Mouse (Mus musculus): Measurements from ENCODE around the gene Zfp697.
"Not testable (repeated sequence)": the region's sequence is repeated elsewhere in the genome, so short reads cannot be mapped to it uniquely, and the experiment has no call there.

Zfp697 gene

GRCm38 (mm10) chr3:98418991-98419785 is 36.9 kb downstream of the Zfp697 start:
- DNase-seq (ENCODE audit: low spot score in 2 of 2) = no peak

- DNase-seq (ENCODE audit: low spot score in 2 of 2) = no peak
These were observed 37.5 kb downstream of the Zfp697 start for GRCm38 (mm10) chr3:98419786-98420070.

- DNase-seq (ENCODE audit: low spot score in 2 of 2) = no peak
These were observed 40.7 kb downstream of the Zfp697 start for GRCm38 (mm10) chr3:98422926-98423325.

GRCm38 (mm10) chr3:98426749-98427148 is 44.5 kb downstream of the Zfp697 start:
- no peak for DNase-seq (ENCODE audit: low spot score in 2 of 2)

- DNase-seq (ENCODE audit: low spot score in 2 of 2) = no peak
These were observed 45.0 kb downstream of the Zfp697 start for GRCm38 (mm10) chr3:98427260-98427599.

- DNase-seq (ENCODE audit: low spot score in 2 of 2) = peak; percentile 58 to 68
These were observed 45.6 kb downstream of the Zfp697 start for GRCm38 (mm10) chr3:98427600-98428448.

GRCm38 (mm10) chr3:98428449-98428775 is 46.2 kb downstream of the Zfp697 start:
- no peak for DNase-seq (ENCODE audit: low spot score in 2 of 2)

- DNase-seq (ENCODE audit: low spot score in 2 of 2) = no peak
These were observed 46.8 kb downstream of the Zfp697 start for GRCm38 (mm10) chr3:98428928-98429525.

GRCm38 (mm10) chr3:98434088-98434816 is 52.0 kb downstream of the Zfp697 start:
- no peak for DNase-seq (ENCODE audit: low spot score in 2 of 2)

- no peak for DNase-seq (ENCODE audit: low spot score in 2 of 2)
These were observed 52.8 kb downstream of the Zfp697 start for GRCm38 (mm10) chr3:98435030-98435429.

GRCm38 (mm10) chr3:98442245-98442644 is 60.0 kb downstream of the Zfp697 start:
- not testable (repeated sequence) for DNase-seq (ENCODE audit: low spot score in 2 of 2)

GRCm38 (mm10) chr3:98443149-98443779 is 61.0 kb downstream of the Zfp697 start:
- DNase-seq (ENCODE audit: low spot score in 2 of 2) = not testable (repeated sequence)

GRCm38 (mm10) chr3:98443924-98444323 is 61.7 kb downstream of the Zfp697 start:
- not testable (repeated sequence) for DNase-seq (ENCODE audit: low spot score in 2 of 2)

GRCm38 (mm10) chr3:98453786-98454185 is 71.5 kb downstream of the Zfp697 start:
- DNase-seq (ENCODE audit: low spot score in 2 of 2) = not testable (repeated sequence)

GRCm38 (mm10) chr3:98457026-98457425 is 74.8 kb downstream of the Zfp697 start, which contains the start of gene Gm4450:
Gene Gm4450, minus strand, starts transcription at chr3:98457126.
- not testable (repeated sequence) for DNase-seq (ENCODE audit: low spot score in 2 of 2)

- not testable (repeated sequence) for DNase-seq (ENCODE audit: low spot score in 2 of 2)
These were observed 87.1 kb downstream of the Zfp697 start for GRCm38 (mm10) chr3:98469323-98469722.

- not testable (repeated sequence) for DNase-seq (ENCODE audit: low spot score in 2 of 2)
These were observed 88.8 kb downstream of the Zfp697 start for GRCm38 (mm10) chr3:98471057-98471456.

- not testable (repeated sequence) for DNase-seq (ENCODE audit: low spot score in 2 of 2)
These were observed 89.2 kb downstream of the Zfp697 start for GRCm38 (mm10) chr3:98471499-98471898.

- not testable (repeated sequence) for DNase-seq (ENCODE audit: low spot score in 2 of 2)
These were observed 111.9 kb downstream of the Zfp697 start for GRCm38 (mm10) chr3:98494184-98494583.

- not testable (repeated sequence) for DNase-seq (ENCODE audit: low spot score in 2 of 2)
These were observed 112.8 kb downstream of the Zfp697 start for GRCm38 (mm10) chr3:98495055-98495454.

- not testable (repeated sequence) for DNase-seq (ENCODE audit: low spot score in 2 of 2)
These were observed 114.5 kb downstream of the Zfp697 start for GRCm38 (mm10) chr3:98496762-98497161.

Data from frontal cortex, postnatal 14 days (tissue).